Mouse (Mus musculus) thymus, postnatal 4 days (tissue): ENCODE data around the gene Rad52.
A peak's percentile ranks its signal among the peaks of the same experiment; 100 is the strongest.

Experiments used
- DNase-seq: peaks from one replicate; pipeline ENCODE4 v3.0.0; 2021

Gene Rad52

DNA sequence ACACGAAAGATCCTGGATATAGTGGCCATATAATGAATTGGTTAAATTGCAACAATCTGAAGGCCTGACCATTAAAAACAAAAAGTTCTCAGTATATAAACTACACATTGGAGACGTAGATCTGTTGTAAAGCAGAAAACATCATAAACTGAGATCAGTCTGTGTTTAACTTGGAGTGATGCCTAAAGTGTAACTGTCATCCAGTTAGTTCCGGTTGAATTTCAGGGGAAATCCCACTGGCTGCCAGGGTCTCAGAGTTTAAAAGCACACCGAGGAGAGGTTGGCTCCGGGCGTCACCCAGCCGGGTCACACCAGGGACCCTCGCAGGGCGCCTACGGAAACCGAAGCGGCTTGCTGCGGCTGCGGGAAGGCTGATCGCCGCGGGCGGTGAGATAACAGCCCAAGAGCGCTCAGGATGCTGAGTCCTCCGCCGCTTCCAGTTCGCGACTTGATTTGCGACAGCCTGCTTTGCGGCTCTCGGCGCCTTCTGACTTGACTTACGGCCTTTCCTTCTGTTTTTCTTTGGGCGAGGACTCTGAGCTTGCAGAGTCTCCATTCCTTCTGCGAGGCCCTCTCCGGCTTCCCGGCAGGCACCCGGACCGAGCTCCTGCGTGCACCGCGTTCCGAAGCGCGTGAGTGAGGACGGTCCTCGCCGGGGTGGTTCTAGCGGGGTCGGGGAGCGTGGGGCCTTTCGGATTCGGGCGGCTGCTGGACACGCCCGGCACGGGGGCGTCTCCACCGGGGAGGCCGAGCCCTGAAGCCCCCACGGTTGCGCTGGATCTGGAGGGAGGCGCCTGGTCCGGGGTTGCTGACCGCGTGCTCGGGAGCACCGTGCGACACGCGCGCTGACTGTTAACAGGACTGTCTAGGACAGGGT is at the start of gene Rad52:
Gene Rad52 (plus strand): TSS at position 495 of the 877 bp plus-strand sequence.
- peak; percentile 89 for DNase-seq

DNA sequence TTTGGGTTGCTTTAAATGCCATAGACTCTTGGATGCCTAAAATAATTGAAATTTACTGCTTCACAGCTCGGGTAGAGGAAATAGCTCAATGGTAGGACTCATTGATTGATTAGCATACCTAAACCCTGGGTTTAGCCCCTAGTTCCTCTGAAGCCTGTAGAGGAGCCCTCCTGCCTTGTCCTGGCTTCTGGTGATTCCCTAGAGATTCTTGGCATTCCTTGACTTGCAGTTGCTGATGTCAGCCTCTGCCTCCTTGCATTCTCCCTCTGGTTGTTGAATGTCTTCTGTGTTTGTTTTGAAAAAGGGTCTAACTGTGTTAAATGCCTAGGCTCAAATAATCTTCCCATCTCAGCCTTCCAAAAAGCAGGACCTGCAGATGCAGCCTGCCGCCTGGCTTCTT is 48.3 kb upstream of the Rad52 start:
- no peak for DNase-seq

DNA sequence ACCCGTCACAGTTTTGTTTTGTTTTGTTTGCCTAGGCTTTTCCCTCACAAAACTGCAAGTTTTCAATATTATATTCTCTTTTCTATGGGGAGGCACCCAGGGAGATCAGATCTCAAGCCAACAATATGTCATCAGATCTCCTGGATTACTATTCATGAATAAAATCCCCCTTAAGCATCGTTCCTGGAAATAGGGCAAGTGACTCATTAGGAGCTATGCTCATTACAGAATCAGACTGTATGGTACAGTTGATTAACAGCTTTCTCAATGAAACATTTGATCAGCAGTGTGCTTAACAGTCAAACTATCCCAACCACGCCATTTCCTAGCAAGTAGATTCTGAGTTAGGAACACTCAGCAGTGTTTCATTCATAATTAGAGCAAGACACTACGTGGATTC is 47.0 kb upstream of the Rad52 start:
- DNase-seq = no peak

DNA sequence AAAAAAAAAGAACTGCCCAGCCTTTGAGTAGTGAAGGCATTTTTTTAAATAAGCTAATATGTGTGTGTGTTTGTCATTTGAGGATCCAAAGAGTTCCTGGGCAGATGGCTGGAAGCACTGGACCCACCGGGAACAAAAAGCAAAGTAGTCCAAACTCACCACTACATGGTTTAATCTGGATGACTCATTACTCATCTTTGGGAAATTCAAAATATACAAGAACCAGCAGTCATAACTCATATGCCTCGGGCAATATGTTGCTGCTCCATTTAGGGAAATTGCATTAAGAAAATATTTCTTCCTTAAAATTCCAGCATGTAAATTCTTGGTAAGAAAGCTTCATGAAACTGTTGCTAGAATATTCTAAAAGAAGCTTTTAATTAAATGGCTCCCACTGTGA is 42.3 kb upstream of the Rad52 start:
- DNase-seq = no peak

DNA sequence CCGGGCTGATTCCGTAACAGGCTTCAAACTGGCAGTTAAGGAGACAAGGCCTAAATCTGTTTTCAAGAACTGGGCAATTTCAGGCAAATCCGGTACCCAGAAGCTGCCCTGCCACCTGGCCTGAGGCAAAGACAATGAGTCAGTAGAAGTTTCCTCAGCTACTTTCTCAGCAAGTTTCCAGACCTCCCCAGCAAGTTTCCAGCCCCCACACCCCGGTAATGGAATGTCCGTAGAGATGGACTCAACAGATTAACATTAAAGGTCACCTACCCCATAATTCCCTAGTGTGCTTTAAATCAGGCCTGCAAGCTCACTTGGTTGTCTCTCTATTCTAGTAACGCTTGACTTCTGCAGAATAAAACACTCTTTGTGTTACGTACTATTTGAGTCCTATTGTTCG is 41.0 kb upstream of the Rad52 start:
- DNase-seq = no peak

DNA sequence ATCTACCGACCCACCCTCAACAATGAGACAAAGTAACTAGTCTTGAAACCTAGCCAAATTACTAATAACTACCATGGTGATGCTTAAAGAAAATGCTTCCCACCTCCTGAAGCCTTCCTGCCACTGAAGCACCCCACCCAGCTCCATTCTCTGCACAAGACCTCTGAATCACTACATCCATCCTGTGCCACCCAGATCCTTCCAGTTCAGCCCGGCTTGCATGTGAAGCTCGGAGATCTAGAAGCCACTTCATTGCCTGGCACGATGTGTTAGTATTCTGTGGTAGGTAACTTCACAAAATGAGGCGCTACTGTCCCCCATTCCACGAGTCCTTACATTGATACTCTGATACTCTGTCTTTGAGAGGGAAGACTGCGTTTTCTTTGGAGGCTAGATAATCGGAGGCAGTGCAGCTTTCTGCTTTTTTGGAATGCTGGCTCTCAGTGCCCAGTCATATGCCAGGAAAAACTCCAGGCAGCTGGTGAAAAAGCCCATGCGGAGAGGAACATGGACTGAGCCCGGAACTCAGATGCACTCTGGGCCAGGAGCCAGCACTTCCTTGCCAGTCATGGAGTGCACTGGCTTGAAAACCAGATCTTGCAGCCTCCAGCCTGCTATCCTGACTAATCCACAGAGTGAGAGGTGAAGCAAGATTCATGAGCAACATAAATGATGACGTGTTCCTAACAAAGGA is 38.0 kb upstream of the Rad52 start:
- DNase-seq = no peak

DNA sequence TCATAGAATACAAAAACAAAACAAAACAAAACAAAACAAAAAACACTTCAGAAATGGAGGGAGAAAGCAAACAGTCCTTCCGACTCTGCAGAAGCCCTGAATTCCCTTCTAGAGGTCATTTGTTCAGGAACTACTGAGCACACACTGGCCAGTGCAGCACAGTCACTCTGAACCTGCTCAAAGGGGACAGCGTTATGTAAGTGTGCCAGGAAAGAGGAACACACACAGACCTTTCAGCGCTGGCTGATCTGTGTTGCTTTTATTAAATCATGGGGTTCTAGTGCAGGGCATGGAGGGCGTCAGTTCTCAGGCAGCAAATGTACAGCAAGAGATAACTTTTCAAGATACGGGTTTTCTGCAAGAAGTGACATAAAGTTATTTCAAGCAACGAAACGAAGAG is 19.3 kb upstream of the Rad52 start:
- DNase-seq = no peak

DNA sequence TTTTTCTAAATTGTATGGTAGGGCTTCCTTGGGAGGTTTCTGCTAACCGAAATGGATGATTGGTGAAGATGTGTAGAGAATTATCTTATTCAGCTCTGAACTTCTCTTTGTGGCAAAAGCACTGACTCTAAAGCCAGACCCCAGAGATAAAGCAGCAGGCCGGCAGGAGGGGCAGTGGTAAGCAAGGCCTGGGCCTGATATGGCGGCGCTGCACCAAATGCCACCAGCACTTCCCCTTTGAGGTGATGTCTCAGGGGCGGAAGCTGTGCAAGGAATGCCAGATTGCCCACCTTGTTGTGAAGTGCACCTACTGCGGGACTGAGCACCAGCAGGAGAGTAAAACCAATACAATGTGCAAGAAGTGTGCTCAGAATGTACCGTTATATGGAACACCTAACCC is 9.8 kb upstream of the Rad52 start:
- DNase-seq = no peak

DNA sequence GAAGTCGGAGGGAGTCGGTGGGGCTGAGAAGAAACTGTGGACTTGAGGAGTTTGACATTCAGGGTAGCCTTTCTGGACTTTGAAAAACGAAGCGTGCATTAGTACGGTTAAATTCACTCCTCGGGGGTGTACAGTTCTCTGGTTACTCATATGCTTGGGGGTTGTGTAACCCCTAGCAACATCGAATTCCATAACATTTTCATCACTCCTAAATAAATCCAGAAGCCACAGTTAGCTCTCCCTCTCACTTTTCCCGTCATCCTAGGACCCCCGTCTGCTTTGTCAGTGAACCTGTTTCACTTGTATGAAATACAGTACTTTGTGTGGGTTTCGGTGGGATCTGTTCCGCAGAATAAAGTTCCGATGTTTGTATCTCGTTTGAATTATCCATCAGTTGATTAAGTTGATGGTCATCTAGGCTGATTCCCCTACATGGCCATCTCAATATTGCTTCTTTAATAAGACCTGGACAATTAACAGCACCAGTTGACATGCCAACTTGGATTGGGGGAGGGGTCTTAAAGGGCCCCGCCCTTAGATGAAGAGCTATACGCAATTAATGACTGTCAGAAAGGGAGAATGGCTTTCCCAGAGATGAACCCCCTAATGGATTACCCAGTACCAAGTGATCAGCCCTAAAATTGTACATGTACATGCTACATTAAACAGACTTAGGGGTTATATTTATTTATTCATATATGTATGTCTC is 737 bp downstream of the Rad52 start:
- no peak for DNase-seq

DNA sequence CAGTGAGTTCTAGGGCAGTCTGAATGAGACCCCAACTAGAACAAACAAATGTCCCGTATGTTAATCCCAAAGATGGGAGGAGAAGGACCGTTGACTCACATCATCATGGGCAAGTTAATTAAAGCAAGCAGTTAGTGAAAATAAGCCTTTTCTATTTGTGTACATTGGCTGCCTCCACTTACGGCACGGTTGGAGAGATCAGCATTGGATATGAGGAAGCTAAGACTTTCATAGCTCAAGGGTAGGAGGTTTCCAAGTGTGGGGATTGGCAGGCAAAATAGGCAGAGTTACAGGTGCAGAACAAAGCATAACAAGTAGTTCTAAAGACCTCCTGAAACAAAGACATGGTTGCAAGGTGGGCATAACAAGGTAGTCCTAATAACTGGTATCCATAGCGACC is 3.0 kb downstream of the Rad52 start:
- DNase-seq = no peak

DNA sequence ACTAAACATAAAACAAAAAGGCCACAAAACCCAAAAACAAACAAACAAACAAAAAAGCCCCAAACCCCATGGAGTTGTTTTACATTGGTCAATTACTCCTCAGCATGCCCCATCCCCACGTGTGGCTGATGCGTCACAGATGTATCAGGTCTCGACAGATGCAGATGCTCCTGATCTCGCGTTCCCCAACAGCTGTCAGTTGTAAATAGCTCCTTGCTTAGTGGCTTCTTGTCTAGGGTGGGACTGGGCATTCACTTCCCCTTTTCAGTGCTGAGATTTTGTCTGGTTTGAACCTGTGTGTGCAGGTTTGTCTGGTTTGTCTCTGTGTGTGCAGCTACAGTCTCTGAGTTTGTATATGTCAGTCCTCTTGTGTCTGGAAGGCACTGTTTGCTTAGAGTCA is 9.5 kb downstream of the Rad52 start:
- no peak for DNase-seq

DNA sequence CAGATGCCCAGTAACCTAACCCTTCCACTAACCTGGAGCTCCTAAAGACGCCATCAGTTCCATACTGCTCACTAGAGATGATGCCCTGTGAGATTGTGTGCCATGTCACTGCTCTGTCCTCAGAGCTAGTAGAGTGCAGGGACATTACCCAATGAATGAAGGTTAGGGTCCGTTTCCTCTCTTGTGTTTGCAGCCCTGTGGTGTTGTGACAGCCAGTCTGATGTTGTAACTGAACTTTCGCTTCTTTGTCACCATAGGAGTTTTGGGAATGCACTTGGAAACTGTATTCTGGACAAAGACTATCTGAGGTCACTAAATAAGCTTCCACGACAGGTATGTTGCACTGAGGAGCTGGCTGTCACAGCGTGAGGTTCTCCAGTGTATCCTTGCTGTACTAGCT is 13.2 kb downstream of the Rad52 start:
- no peak for DNase-seq

DNA sequence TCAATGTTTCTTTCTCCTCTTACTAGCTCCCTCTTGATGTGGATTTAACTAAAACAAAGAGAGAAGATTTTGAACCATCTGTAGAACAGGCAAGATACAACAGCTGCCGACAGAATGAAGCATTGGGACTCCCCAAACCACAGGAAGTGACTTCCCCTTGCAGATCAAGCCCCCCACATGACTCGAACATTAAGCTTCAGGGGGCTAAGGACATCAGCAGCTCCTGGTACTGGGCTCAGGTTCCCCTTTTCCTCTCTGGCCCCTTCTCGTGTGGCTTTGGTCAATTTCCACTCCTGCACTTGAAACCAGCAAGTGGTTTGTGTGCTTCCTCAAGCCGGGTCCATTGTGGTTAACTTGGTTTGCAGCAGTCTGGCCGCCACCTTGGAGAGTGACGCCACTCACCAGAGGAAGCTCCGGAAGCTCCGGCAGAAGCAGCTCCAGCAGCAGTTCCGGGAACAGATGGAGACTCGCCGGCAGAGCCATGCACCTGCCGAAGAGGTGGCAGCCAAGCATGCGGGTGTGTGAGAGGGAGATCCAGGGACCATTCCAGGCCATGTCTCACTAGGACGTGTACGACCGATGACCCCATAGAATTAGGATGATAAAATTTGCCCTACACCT is 16.2 kb downstream of the Rad52 start:
- DNase-seq = peak; percentile 68

DNA sequence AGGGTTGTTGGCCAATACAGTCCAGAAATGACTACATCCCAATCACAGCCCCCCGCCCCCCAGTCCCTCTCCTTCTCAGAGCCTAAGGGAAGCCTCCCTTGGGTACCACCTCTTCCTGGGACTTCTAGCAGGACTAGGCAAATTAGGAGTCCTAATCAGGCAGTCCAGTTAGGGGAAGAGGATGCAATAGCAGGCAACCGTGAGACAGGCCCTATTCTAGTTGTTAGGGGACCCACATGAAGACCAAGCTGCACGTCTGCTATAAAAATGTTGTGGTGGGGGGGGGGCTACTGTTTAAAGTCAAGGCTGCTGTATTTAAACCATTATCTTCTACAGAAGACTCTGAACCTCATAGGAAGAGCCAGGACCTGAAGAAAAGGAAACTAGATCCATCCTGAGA is 19.6 kb downstream of the Rad52 start:
- DNase-seq = no peak

DNA sequence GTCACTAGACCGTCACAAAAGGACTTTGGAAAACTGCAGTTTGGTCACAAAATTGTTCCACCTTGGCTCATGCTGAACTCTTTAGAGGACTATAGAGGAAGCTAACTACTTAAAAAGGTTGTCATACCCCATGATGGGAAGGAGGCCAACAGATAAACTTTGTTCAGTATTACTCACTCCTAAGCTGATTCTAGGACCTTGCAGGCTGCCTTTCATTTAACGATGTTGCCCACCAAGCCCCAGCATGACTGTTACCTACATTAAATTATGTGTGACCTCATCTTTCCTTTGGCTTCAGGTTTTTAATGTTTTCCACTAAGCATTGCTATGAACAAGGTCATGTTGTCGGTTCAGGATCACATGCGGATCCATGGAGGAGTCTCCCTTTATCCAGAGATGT is 20.0 kb downstream of the Rad52 start:
- no peak for DNase-seq

DNA sequence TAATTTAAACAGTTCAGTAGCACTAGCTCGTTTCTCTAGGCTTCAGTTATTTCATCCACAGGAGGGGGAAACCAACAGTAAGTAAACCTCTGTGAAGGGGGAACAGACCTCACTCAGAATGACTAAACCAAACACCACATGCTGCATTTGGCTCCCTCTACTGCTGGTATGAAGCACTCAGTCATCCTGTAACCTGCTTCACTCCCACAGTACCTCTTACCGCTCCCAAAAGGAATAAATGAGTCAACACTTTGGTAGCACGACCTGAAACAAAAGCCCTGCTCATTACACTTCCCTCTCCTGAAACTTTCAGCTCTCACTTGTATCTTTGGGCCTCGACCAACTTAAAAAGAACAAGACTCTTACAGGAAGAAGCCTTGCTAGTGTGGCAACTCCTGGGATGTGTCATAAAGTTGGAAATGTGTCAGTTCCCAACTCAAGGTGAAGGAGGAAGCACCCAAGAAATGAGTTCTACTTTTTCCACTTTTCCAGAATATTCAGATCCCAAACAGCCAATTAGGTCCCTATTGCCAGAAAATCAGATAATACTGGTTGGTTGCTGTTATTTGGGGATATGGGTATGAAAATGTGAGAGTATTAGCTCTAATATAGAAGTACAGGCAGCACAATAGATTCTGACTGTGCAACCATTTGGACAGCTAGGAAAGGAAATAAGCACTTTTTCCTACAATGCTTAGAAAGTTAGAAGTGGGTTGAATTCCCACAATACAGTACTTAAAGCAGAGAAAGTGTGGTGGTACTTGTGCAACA is 21.9 kb downstream of the Rad52 start:
- DNase-seq = no peak
